Mouse (Mus musculus) lung, postnatal 0 days (tissue): ENCODE measurements around the gene Gna13.

ENCODE experiments used
- CTCF ChIP-seq: IDR thresholded peaks from 2 replicates; pipeline ENCODE4 v1.5.1; 2016; ENCODE audit warnings: antibody characterized with exemption, mild to moderate bottlenecking
- EP300 ChIP-seq: IDR thresholded peaks from 2 replicates; pipeline ENCODE4 v1.6.1; 2016; ENCODE audit warnings: antibody characterized with exemption, mild to moderate bottlenecking, control low read depth

- TF ChIP-seq EP300 (no peak), CTCF (no peak)
Measured at GRCm38 (mm10) chr11:109440641-109441040, 78.0 kb downstream of the Gna13 start.
